Mouse (Mus musculus): ENCODE measurements at regions not wholly inside any gene's neighbourhood (a gene's known extent, or its start where the extent isn't known, plus 50 kb on each side); places are given as distances from the start of the nearest gene placed in this dataset.

DNA sequence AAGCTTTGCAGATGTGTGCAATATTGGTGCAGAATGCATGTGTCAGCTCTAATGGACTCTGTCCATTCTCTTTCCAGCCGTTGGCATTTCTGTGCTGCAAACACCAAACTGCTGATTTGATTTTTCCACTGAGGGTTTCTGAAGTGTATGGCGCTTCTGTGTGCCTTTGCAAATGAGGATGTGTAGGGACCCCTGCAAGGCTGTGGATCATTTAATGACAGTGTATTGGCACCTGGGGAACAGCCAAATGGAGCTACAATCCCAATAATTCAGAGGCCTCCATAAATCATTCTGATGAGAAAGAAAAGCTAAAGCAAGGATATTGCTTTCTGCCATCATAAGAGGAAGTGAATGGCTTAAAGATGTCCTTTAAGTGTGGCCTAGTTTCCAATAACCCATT is 305.9 kb upstream of the Pkdcc start:
- no peak for DNase-seq

GRCm38 (mm10) chr17:82922986-82923385 is 292.1 kb upstream of the Pkdcc start:
- peak; percentile 65 for DNase-seq

- peak; percentile 53 for DNase-seq
Observed at GRCm38 (mm10) chr17:82925751-82926150, 289.3 kb upstream of the Pkdcc start.

DNA sequence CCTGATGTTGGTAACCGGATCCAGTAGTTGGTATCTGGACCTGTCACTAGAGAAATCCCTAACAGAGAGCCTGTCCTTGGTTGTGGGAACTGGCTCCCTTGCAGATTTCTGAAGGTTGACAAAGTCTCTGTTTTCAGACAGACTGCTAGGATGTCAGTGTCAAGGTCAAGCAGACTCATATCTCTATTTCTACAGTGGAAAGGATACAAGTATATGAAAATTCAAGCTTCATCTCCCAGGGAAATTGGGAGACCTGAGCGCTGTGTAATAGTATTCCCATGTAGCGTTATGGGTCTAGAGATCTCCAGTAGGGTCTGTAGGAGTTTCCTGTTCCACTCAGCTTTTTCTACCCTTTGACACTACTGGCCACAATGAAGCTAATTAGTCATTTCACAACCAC is 287.4 kb upstream of the Pkdcc start:
- DNase-seq, result peak; percentile 65

DNA sequence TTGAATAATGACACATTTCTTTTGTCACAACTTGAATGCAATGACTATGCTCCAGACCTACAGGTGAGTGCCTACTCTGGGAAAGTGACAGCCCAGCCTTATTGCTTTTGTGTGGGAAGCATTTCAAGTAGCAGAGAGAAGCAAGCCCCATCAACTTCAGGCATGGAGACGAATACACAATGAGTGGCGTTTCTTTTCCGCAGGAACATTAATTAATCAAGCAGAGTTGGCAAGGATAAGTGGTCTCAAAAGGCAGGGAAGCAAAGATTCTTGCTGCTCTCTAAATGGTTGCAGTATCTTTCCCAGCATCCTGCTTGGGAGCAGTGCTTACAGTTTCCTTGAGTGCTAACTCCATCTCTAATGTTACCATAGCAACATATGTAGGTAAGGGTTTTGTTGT is 285.6 kb upstream of the Pkdcc start:
- DNase-seq, result no peak

DNA sequence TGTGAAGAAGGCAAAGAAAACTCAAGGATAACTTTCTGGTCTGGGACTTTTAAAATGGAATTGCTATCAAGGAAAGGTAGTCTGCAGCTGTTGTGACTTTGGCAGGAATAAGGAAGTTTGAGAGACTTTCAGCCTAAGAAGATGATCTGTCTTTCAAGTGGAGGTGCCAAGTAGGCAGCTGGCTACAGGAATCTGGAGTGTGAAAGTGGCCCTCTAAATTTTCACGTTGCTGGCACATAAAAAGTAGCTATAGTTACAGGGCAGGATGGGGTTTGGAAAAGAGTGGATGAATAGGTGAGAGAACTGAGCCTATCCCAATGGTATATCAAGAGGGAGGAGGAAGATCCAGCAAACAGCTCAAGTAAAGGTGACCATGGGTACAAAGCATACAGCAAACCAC is 284.4 kb upstream of the Pkdcc start:
- DNase-seq, result no peak

DNA sequence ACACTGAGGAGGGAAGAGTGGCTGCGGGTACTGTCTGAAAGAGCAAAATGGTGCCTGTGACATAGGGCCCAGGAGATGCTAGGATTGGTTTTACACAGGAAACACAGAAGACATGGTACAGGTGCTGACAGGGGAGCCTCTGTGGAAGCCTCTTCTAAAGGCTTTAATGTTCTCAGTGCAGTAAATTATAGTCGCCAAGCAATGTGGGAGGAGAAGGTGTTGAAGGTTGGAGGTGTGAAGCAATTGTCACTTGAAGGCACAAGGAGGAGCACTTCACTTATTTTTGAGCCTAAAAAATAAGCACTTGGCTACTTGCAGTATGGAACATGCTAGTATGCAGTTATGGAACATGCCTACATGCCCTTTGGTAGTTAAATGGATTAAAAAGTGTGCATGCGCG is 283.6 kb upstream of the Pkdcc start:
- no peak for DNase-seq

DNA sequence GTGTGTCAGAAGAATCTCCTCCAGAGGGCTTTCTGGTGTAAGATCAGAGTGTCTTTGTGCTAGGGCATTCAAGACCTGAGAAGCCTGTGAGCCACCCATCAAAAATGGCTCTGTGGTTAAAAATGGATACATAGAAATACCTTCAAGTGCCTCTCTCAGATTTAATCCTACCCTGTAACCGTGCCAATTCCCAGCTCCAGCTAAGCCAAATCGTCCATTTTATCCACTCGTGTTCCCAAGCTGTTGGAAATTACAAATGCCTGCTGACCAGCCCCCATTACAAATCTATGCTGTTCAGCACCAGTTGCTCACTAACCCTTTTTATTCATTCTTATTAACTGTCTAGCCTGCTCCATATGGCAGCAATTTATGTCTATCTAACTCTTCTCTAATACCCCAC is 278.3 kb upstream of the Pkdcc start:
- no peak for DNase-seq

- DNase-seq, result no peak
Observed at GRCm38 (mm10) chr17:82946083-82946482, 269.0 kb upstream of the Pkdcc start.

- DNase-seq, result no peak
Observed at GRCm38 (mm10) chr17:82949794-82950193, 265.3 kb upstream of the Pkdcc start.

GRCm38 (mm10) chr17:82950268-82950667 is 264.8 kb upstream of the Pkdcc start:
- DNase-seq, result no peak

DNA sequence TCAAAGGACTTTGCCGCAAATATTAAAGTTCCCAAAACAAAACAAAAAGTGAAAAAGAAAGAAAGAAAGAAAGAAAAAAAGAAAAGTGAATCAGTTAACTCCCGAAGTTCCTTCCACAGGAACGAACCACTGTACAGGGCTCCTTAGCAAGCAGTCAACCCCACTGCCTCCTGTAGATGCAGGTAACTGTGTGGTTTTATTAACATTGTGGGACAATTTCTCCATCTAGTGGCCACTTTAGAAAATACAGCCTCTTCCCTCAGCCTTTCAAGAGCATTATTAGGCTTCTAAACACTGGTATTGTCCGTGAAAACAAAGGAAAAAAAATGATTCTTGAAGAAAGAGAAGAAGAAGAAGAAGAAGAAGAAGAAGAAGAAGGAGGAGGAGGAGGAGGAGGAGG is 257.7 kb upstream of the Pkdcc start:
- peak; percentile 12 for DNase-seq

DNA sequence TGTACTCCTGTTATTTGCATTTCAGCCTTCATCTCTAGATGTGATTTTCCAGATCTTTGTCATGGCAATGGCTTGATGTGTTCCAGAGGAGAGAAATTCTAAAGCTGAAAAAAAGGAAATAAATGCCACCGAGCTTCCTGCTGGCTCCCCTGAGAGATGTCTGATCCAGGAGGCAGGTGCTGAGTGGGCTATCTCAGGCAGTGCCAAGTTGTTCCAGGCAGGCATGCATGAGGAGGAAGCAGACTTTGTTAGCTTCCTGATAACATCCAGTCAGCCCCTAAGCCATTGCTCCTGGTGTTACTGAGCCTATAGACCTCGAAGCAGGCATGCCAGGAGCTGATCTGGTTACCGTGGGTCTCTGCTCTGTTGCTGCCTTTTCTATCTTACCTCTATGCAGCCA is 251.7 kb upstream of the Pkdcc start:
- no peak for DNase-seq

DNA sequence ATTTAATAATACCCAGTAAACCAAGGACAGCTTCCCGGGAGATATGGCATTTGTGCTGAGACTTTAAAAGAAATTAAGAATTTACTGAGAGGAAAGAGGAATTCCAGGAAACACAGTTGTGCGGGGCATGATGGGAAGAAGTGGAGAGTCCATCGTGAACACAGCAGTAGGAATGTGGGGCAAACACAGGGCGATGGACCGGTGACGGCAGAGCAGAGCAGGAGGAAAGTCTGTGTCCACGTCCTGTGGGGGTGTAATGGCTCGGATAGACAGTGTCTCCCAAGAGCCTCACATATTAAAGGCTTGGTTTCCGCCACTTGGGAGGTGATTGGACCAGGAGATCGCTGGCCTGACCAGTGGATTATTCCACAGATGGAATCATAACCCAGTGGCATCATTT is 215.4 kb upstream of the Pkdcc start:
- no peak for DNase-seq

DNA sequence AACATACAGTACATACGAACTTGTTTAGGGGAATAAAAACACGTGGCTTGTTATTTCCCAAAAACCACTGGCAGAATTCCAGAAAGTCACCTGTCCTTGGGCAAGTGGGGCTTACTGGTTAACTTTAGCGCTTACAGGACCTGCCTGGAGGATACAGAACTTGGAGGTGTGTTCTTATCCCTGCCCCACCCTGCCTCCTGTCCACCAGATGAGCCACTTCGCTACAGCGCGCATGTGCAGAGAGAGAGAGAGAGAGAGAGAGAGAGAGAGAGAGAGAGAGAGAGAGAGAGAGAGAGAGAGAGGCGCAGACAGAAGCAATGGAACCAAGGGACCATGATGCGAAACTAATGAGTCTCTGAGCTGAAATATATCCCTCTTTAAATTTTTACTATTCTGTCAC is 214.7 kb upstream of the Pkdcc start:
- no peak for DNase-seq

DNA sequence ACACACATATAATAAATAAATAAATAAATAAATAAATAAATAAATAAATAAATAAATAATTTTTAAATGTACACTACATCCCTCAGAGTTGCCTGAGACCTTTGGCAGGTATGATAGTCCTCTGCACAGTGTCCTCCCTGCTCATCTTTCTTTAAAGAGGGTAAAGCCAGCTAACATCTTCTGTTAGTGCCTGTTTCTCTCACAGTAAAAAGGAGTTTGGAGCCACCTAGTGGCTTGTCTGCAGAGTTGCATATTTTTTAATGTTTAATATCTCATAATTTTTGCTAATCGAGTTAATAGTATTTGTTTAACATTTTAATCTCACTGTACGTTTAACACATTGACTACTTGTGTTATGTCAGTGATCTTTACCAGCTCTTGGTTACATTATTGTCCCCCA is 213.5 kb upstream of the Pkdcc start:
- no peak for DNase-seq

DNA sequence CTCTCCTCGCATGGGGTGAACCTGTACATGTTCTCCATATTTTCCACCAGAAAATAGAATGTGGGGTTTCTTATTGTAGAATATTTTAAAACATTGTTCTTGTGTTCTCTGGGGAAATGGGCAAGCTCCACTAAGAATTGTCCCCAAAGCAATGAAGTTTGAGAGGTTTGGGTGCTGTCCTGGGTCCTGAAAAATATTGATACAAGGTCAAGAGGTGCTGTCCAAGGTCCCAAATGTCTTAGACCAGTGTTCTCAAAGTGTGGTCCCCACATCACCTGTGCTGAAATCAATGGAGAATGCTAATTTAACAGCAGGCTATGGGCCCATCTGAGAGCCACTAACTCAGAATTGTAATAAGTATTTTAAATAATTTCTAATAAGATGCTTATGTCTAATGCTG is 204.2 kb upstream of the Pkdcc start:
- no peak for DNase-seq

GRCm38 (mm10) chr17:83015656-83016055 is 199.4 kb upstream of the Pkdcc start:
- no peak for DNase-seq

- no peak for DNase-seq
Observed at GRCm38 (mm10) chr17:83016936-83017335, 198.2 kb upstream of the Pkdcc start.

- no peak for DNase-seq
Observed at GRCm38 (mm10) chr17:83019267-83019666, 195.8 kb upstream of the Pkdcc start.

DNA sequence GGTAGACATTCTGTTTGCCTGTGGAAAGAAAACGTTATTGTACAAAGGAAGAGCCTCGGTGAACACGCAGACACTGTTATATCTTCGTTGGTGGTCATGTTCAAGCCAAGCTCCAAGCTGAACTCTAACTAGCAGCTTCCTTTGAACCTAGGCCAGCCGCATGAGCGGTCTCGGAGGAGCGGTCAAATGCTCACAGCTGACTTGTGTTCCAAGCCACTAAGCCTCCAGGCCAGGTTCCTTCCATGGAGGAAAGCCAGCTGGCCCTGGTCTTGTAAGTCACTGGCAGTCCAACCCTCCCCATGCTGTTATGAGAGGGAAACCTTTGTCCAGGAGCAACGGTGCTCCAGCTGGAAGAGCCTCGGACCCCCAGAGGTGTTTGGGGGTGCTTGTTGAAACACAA is 194.5 kb upstream of the Pkdcc start:
- peak; percentile 42 for DNase-seq

- peak; percentile 78 for DNase-seq
Observed at GRCm38 (mm10) chr17:83025340-83025816, 189.7 kb upstream of the Pkdcc start.

DNA sequence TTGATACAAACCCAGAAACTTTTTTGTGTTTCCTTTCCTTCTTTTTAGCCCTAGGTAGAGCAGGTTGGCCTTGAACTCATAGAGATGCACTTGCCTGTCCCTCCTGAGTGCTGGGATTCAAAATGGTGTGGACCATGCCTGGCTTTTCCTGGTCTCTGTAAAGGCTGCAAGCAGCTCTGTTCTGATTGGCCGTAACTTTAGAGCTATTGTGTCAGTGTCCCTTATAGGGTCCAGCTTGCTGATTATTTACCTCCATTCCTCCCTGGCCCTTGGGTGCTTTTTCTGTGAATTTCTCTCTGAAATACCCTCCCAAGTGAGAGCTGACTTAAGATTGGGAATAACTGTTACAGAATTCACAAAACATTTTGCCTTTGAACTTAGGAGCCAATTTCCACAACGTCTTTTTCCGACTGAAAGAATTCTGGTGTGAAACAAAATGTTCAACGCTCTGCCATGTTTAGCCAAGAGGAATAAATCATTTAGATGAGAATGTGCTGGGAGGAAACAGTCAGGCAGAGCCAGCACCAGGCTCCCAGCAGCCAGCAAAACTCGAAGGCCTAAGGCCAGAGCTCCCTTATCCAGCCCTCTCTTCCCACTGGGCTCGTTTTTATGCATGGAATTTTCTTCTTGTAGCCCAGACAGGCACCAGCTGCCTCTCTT is 180.0 kb upstream of the Pkdcc start:
- no peak for DNase-seq

GRCm38 (mm10) chr17:83035574-83035918 is 179.5 kb upstream of the Pkdcc start:
- no peak for DNase-seq

- no peak for DNase-seq
Observed at GRCm38 (mm10) chr17:83039563-83039962, 175.5 kb upstream of the Pkdcc start.
